In genomic region chr13:72624847-72625170, GRCm38 (mm10) we compare ENCODE assay signal across 9 mouse cellular contexts. TPM values are rescaled to one million over a fixed set of nuclear protein-coding genes. Genes with fewer than 3 reads are reported as not detected.
DNase-seq lines count a peak whose midpoint lies in the region; ATAC-seq lines count a peak whose summit lies in the region.
"Had no signal": no experiment of that assay in that cellular context is flagged by ENCODE, and none has a peak within 500 bp of the region (broad histone marks: within the 10 kb centered on the region; RNA-seq: fewer than 3 reads in every experiment).

No protein-coding gene starts in this region.

- no peaks in the 10 kb centered on the region for H3K36me3 ChIP-seq in heart, embryonic 15.5 days
- H3K36me3 ChIP-seq in hindbrain, embryonic 16.5 days (ENCODE audit: control insufficient read depth, insufficient read depth, low read length): no peaks in the 10 kb centered on the region
- H3K36me3 ChIP-seq in midbrain, embryonic 11.5 days (ENCODE audit: control insufficient read depth, insufficient read depth, low read length): no peaks in the 10 kb centered on the region

- H3K4me2 ChIP-seq in heart, embryonic 15.5 days: peak overlapping the region; percentile 74
- peak overlapping the region; percentile 61 for H3K4me2 ChIP-seq in hindbrain, embryonic 16.5 days (ENCODE audit: low read length)
- peak overlapping the region; percentile 56 for H3K4me2 ChIP-seq in midbrain, embryonic 11.5 days

- 7% methylated on average over 6 of the region's 6 CpGs for WGBS in heart, embryonic 15.5 days
- WGBS in hindbrain, embryonic 16.5 days: 9% methylated on average over 6 of the region's 6 CpGs
- WGBS in midbrain, embryonic 11.5 days: 4% methylated on average over 6 of the region's 6 CpGs

- peaks cover 35% of the 10 kb centered on the region for H3K4me1 ChIP-seq in heart, embryonic 15.5 days (replicated peaks)
- H3K4me1 ChIP-seq in brown adipose tissue, adult 24 weeks (ENCODE audit: control insufficient read depth, insufficient read depth, insufficient read length, low read length): 0 out of 2 replicates have a peak, but pooled peaks cover 3% of the 10 kb centered on the region
- peaks cover 16% of the 10 kb centered on the region for H3K4me1 ChIP-seq in hindbrain, embryonic 16.5 days (ENCODE audit: control insufficient read depth, insufficient read depth, low read depth, low read length)
- peaks cover 25% of the 10 kb centered on the region for H3K4me1 ChIP-seq in midbrain, embryonic 11.5 days (ENCODE audit: control insufficient read depth, insufficient read depth, low read length)

- H3K27ac ChIP-seq in heart, embryonic 15.5 days: no peak overlapping the region
- no peak overlapping the region for H3K27ac ChIP-seq in brown adipose tissue, adult 24 weeks (replicated peaks; ENCODE audit: low read depth, low read length)
- no peak overlapping the region for H3K27ac ChIP-seq in hindbrain, embryonic 16.5 days (ENCODE audit: low read depth, low read length)
- no peak overlapping the region for H3K27ac ChIP-seq in midbrain, embryonic 11.5 days (ENCODE audit: low read depth, low read length)

- H3K4me3 ChIP-seq in heart, embryonic 15.5 days: peak overlapping the region; percentile 46
- H3K4me3 ChIP-seq in brown adipose tissue, adult 24 weeks (ENCODE audit: insufficient read depth, low read depth, low read length): peak overlapping the region; percentile 38
- H3K4me3 ChIP-seq in hindbrain, embryonic 16.5 days (ENCODE audit: low read length): peak overlapping the region; percentile 34
- peak overlapping the region; percentile 29 for H3K4me3 ChIP-seq in midbrain, embryonic 11.5 days (ENCODE audit: low read depth, low read length)

- DNase-seq in heart, adult 18-20 months: no peak
- DNase-seq in midbrain, embryonic 11.5 days (ENCODE audit: low spot score, missing footprints): no peak
- DNase-seq in layer of hippocampus, postnatal 14 days (ENCODE audit: low spot score in 2 of 2): no peak
- DNase-seq in B cell, adult 2 months: no peak
- DNase-seq in frontal cortex, postnatal 36 days (ENCODE audit: low spot score in 2 of 2): no peak
- DNase-seq: gastrocnemius, postnatal 14 days had no signal

- peak overlapping the region; percentile 32; the same call in 1 of the 2 replicates for H3K9ac ChIP-seq in heart, embryonic 15.5 days
- H3K9ac ChIP-seq in hindbrain, embryonic 16.5 days (ENCODE audit: low read depth, low read length): no peak overlapping the region
- peak overlapping the region; percentile 31; the same call in 1 of the 2 replicates for H3K9ac ChIP-seq in midbrain, embryonic 11.5 days (ENCODE audit: low read length)

- H3K9me3 ChIP-seq in heart, embryonic 15.5 days (replicated peaks): no peaks in the 10 kb centered on the region
- no peaks in the 10 kb centered on the region for H3K9me3 ChIP-seq in hindbrain, embryonic 16.5 days (ENCODE audit: control insufficient read depth, low read length)
- H3K9me3 ChIP-seq in midbrain, embryonic 11.5 days (ENCODE audit: control insufficient read depth, low read length): no peaks in the 10 kb centered on the region

- no peak for ATAC-seq in heart, embryonic 15.5 days (replicated peaks; ENCODE audit: insufficient number of reproducible peaks, insufficient read depth, low FRiP score, low read depth)
- no peak for ATAC-seq in hindbrain, embryonic 16.5 days
- no peak for ATAC-seq in midbrain, embryonic 11.5 days (ENCODE audit: low FRiP score)

- H3K27me3 ChIP-seq in heart, embryonic 15.5 days: peaks cover 91% of the 10 kb centered on the region
- H3K27me3 ChIP-seq in hindbrain, embryonic 16.5 days (replicated peaks; ENCODE audit: control insufficient read depth, insufficient read depth, low read length): peaks cover 22% of the 10 kb centered on the region
- H3K27me3 ChIP-seq in midbrain, embryonic 11.5 days (ENCODE audit: control insufficient read depth, insufficient read depth, low read length): peaks cover 47% of the 10 kb centered on the region

RNA-seq across cellular contexts. Expression of gene Irx2, which starts 3.8 kb away (rescaled TPM):
- 8.9 and 11.6 TPM in 2 replicates for polyA plus RNA-seq in heart, embryonic 15.5 days (2015; fragmentation: Nextera tagmentation; extraction: Ambion mirVana)
- 1 to 10 TPM; 3.7 to 5.7 TPM for total RNA-seq in heart, adult 18-20 months (2021)
- 0.67 and 0.79 TPM in 2 replicates for polyA plus RNA-seq in brown adipose tissue, adult 24 weeks (2012; ENCODE audit: insufficient read depth, insufficient read length, missing spikeins)
- polyA plus RNA-seq in hindbrain, embryonic 16.5 days (2015; fragmentation: Nextera tagmentation; extraction: Ambion mirVana): 19.3 and 22.6 TPM in 2 replicates
- polyA plus RNA-seq in midbrain, embryonic 11.5 days (2014; fragmentation: Nextera tagmentation; extraction: Ambion mirVana): 38.6 and 38.9 TPM in 2 replicates
- 1 to 10 TPM in 1 of 2 experiments, under 1 TPM in 1; 0.37 to 1.0 TPM for total RNA-seq in layer of hippocampus, postnatal 14 days (2021)
- total RNA-seq: gastrocnemius, postnatal 14 days had no signal
